Mouse (Mus musculus) stomach, embryonic 15.5 days (tissue): ENCODE results near the gene Pdzrn3. TPM values are rescaled to one million over a fixed set of nuclear protein-coding genes. Genes with fewer than 3 reads are reported as not detected.

Source experiments
- ATAC-seq: fragments of 200-750 bp; cut with Nextera tagmentation; 2 replicates; pipeline ENCODE4 v1.8.0; 2017; ENCODE audit warnings: low read depth, moderate number of reproducible peaks, moderate TSS enrichment; ENCODE audit not compliant: insufficient read depth, low FRiP score
- H3K27ac ChIP-seq: fragments of 300-500 bp; sonication (generic); 2 replicates; pipeline ENCODE4 v1.5.1; 2015; ENCODE audit warnings: mild to moderate bottlenecking, inconsistent platforms
- H3K27me3 ChIP-seq: fragments of 300-500 bp; sonication (generic); replicated peaks from 2 replicates; pipeline ENCODE4 v1.6.1; 2015; ENCODE audit warnings: inconsistent platforms
- H3K36me3 ChIP-seq: fragments of 300-500 bp; sonication (generic); 2 replicates; pipeline ENCODE4 v1.6.1; 2015; ENCODE audit warnings: inconsistent platforms
- H3K4me1 ChIP-seq: fragments of 300-500 bp; sonication (generic); 2 replicates; pipeline ENCODE4 v1.6.1; 2015; ENCODE audit warnings: inconsistent platforms
- H3K4me2 ChIP-seq: fragments of 300-500 bp; sonication (generic); 2 replicates; pipeline ENCODE4 v1.6.1; 2015; ENCODE audit warnings: mild to moderate bottlenecking, inconsistent platforms
- H3K4me3 ChIP-seq: fragments of 300-500 bp; sonication (generic); replicated peaks from 2 replicates; pipeline ENCODE4 v1.5.1; 2015; ENCODE audit warnings: inconsistent platforms
- H3K9ac ChIP-seq: fragments of 300-500 bp; sonication (generic); 2 replicates; pipeline ENCODE4 v1.6.1; 2015; ENCODE audit warnings: inconsistent platforms
- H3K9me3 ChIP-seq: fragments of 300-500 bp; sonication (generic); 2 replicates; pipeline ENCODE4 v1.6.1; 2016; ENCODE audit warnings: inconsistent platforms
- WGBS: fragments of 180-500 bp; shearing (Covaris S2); methylation state at CpG from one replicate; pipeline ENCODE4 v1.1.7; 2015; 5-methylcytosine and 5-hydroxymethylcytosine counted together
- polyA plus RNA-seq: library from polyadenylated mRNA; unstranded; fragments of >200 nt; fragmentation: Nextera tagmentation; extraction: Ambion mirVana; gene quantifications from 2 replicates; pipeline ENCODE4 v1.2.1, GENCODE M21; 2015

Pdzrn3 gene
- polyA plus RNA-seq, 1 experiment from 2014 or later: 12.5 TPM

DNA sequence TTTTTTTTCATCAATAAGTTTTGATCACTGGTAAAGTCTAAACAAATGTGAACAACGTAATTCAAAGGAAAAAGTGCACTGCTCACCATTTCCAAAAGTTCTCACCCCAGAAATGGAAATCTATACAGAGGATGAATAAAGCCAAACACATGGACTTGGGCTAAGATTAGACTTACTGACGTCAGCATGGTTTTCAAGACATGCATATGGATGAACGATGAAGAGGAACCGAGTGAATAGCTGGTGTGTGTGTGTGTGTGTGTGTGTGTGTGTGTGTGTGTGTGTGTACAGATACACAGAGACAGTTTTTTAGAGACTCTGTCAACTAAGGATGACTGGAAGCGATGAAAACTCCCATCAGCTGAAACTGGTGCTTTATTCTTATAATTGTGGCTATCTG, 29.2 kb downstream of the Pdzrn3 start:
- Histone ChIP-seq H3K9ac (no peak overlapping the region), H3K4me2 (no peak overlapping the region), H3K27ac (no peak overlapping the region), H3K9me3 (no peaks in the 10 kb centered on the region), H3K27me3 (no peaks in the 10 kb centered on the region), H3K4me3 (no peak overlapping the region), H3K4me1 (peaks cover 19% of the 10 kb centered on the region), H3K36me3 (no peaks in the 10 kb centered on the region)
- ATAC-seq: no peak
- 68% methylated on average over 5 of the region's 5 CpGs for WGBS

DNA sequence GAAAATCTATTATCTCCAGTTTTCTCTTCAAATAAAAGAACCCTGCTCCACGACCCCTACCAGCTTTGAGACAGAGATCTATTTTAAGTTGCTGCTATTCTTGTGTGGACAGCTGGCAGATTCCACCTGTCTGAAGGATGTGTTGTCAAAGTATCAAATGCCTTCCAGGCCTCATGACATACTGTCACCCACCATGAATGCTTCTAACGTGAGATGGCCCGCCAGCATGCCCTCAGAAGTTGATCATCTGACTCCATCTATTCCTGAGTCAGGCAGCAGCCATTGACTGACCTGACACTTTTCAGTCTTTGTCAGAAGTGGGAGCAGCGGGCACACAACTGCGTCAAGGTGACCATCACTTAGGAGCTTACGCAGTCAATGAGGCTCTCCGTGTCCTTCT, 37.6 kb downstream of the Pdzrn3 start:
- H3K9me3 ChIP-seq: no peaks in the 10 kb centered on the region
- H3K4me1 ChIP-seq: peaks cover 3% of the 10 kb centered on the region; the same call in 1 of the 2 replicates
- H3K27ac ChIP-seq: no peak overlapping the region
- ATAC-seq: no peak
- H3K4me3 ChIP-seq: no peak overlapping the region
- H3K9ac ChIP-seq: no peak overlapping the region
- WGBS: 85% methylated on average over 7 of the region's 7 CpGs
- no peak overlapping the region for H3K4me2 ChIP-seq
- no peaks in the 10 kb centered on the region for H3K27me3 ChIP-seq
- no peaks in the 10 kb centered on the region for H3K36me3 ChIP-seq

DNA sequence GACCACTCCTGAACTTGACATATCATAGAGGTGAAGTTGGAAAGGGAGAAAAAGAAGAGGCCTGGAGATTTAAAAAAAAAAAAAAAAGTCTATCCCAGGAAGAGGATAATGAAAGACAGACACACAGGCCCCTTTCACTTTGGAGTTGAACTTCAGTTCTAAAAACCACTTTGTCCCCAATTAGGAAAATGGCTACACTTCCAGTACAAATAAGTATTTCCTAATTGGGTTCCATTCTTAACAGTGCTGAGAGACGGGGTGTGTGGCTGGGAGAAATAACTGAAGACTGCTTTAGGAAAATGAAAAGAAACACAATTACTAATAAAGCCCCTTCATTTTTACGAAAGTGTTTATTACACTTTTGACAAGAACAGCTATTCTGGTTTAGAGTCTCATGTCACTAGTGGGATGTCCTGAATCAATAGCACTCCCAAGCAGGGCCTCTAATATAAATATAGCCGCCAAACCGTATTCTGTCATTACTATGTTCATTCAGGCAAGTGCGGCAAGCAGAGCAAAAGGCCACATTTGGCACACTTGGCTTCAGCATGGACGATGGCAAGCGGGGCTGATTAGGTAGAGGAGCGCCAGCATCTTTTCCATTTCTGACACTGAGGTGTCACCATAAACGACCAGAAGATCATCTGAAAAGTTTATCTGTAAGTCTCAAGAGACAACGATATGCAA, 39.7 kb downstream of the Pdzrn3 start:
- Histone ChIP-seq H3K27ac (no peak overlapping the region), H3K9ac (no peak overlapping the region), H3K4me1 (peaks cover 9% of the 10 kb centered on the region), H3K4me3 (no peak overlapping the region), H3K9me3 (no peaks in the 10 kb centered on the region), H3K27me3 (no peaks in the 10 kb centered on the region), H3K36me3 (no peaks in the 10 kb centered on the region), H3K4me2 (no peak overlapping the region)
- 64% methylated on average over 10 of the region's 10 CpGs for WGBS
- ATAC-seq: no peak

DNA sequence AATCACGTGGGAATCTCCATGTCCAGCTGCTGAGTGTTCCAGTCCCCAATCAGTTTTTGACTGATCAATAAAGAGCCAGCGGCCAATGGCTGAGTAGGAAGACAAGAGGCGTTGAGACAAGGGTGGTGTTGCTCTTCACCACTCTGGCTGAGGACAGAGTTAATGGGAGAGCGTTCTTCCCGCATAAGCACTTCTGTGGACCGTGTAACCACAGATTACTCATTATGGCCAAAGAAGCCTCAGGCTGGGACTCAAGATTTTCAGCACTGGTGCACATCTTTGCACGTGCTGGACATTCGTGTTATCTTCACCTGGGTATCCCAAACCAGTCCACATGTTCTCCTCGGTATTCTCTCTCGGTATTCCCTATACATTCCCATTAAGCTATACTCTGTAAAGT, 41.0 kb downstream of the Pdzrn3 start:
- H3K4me3 ChIP-seq: no peak overlapping the region
- H3K4me1 ChIP-seq: peaks cover 16% of the 10 kb centered on the region
- H3K9ac ChIP-seq: no peak overlapping the region
- no peaks in the 10 kb centered on the region for H3K9me3 ChIP-seq
- 82% methylated on average over 10 of the region's 10 CpGs for WGBS
- no peak overlapping the region for H3K27ac ChIP-seq
- no peak overlapping the region for H3K4me2 ChIP-seq
- no peaks in the 10 kb centered on the region for H3K27me3 ChIP-seq
- ATAC-seq: no peak
- no peaks in the 10 kb centered on the region for H3K36me3 ChIP-seq

DNA sequence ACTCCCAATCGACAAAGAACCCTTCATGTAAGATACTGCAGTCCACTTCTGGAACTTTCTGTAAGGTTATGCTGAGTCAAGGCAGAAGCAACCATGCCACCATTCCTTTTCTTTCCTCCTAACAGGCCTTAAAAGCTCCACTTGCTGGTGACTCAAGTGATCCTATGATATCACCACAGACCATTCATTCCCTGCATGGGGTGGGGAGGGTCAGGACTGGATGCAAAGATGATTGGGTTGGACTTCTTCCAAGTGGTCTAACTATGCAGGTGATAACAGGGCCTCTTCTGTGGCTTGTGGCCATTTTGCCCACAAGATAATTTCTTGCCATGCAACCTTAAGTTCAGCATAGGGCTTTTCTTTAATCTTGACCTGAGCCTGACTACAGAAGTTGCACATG, 42.0 kb downstream of the Pdzrn3 start:
- WGBS: 78% methylated on average over 1 of the region's 1 CpGs
- Histone ChIP-seq H3K9me3 (no peaks in the 10 kb centered on the region), H3K36me3 (no peaks in the 10 kb centered on the region), H3K4me1 (peaks cover 23% of the 10 kb centered on the region), H3K27me3 (no peaks in the 10 kb centered on the region), H3K4me3 (no peak overlapping the region), H3K9ac (no peak overlapping the region), H3K4me2 (no peak overlapping the region), H3K27ac (no peak overlapping the region)
- ATAC-seq: no peak

DNA sequence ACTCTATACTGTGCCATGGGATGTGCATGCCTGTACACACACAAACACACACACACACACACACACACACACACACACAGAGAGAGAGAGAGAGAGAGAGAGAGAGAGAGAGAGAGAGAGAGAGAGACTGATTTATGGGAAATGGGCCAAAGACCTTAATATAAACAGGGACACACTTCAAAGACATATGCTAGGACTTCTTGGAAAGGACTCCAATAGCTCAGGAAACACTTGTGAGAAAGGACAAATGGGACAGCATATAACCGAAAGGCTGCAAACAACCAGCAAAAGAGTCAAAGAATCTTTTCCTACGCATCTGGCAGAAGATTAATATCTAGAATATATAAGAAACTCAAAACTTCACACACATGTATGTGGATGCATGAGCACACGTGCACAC, 43.2 kb downstream of the Pdzrn3 start:
- H3K27ac ChIP-seq: no peak overlapping the region
- ATAC-seq: no peak
- H3K9ac ChIP-seq: no peak overlapping the region
- peaks cover 28% of the 10 kb centered on the region for H3K4me1 ChIP-seq
- H3K27me3 ChIP-seq: no peaks in the 10 kb centered on the region
- H3K4me2 ChIP-seq: no peak overlapping the region
- no peak overlapping the region for H3K4me3 ChIP-seq
- no peaks in the 10 kb centered on the region for H3K36me3 ChIP-seq
- H3K9me3 ChIP-seq: no peaks in the 10 kb centered on the region
- 55% methylated on average over 3 of the region's 3 CpGs for WGBS

DNA sequence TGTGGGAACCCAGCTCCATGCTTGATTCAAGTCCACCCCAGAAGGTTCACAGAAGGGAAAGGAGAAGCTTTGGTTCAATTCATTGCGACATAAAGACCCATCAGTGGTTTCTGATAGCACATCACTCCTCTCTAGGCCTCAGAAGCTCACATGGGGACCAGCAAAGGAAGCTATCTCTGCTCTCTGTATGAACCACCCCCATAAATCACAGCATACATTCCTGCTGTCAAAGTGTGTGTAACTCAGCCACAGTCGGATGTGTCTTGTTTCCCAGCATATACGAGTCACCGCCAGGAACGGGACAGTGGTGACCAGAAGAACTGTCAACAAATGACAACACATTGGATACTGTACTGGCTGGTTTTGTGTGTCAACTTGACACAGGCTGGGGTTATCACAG, 47.3 kb downstream of the Pdzrn3 start:
- ATAC-seq: no peak
- H3K27me3 ChIP-seq: no peaks in the 10 kb centered on the region
- WGBS: 15% methylated on average over 5 of the region's 5 CpGs
- no peak overlapping the region for H3K27ac ChIP-seq
- H3K36me3 ChIP-seq: no peaks in the 10 kb centered on the region
- H3K9me3 ChIP-seq: no peaks in the 10 kb centered on the region
- H3K9ac ChIP-seq: no peak overlapping the region
- H3K4me3 ChIP-seq: no peak overlapping the region
- H3K4me1 ChIP-seq: peaks cover 34% of the 10 kb centered on the region
- no peak overlapping the region for H3K4me2 ChIP-seq

DNA sequence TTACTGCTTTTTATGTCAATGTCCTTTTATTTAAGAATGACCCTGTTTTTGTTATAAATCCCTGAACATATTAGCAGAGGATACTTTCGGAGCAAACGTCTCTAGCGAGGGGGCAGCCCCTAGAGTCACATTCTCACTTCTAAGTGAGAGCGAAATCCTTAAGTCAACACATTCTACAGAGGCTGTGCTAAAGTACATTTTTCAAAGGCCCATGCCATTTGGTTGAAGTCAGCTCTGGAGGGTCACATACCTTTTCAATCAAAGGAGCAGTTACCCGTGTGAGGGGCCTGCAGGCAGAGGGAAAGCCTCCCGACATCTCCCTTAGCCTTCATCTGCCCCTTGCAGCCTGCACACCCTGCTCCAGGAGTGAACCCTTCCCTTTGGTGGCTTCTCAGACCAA, 48.2 kb downstream of the Pdzrn3 start:
- WGBS: 24% methylated on average over 6 of the region's 6 CpGs
- Histone ChIP-seq H3K4me3 (no peak overlapping the region), H3K27me3 (no peaks in the 10 kb centered on the region), H3K4me2 (no peak overlapping the region), H3K9ac (no peak overlapping the region), H3K9me3 (no peaks in the 10 kb centered on the region), H3K36me3 (no peaks in the 10 kb centered on the region), H3K4me1 (peaks cover 34% of the 10 kb centered on the region), H3K27ac (0 out of 2 replicates have a peak overlapping the region, but pooled peaks have one; percentile 17)
- peak; percentile 27; the same call in 1 of the 2 replicates for ATAC-seq

DNA sequence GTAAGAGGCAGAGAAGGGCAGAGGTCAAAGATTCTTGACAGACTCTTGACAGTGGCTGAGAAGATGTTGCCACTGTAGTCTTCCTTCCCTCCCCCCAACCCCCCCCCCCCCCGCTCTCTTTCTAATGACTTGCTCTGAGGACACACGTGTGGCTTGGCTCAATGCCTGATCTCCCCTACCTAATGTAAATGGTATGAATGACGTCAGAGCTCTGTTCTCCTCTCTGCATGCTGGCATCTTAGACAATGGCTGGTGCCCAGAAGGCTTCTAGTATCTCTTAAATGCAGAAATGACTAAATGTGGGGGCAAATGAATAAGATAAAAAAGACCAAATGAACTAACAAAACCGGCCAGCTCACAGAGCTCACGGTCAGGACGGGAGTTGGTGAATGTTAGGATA, 49.2 kb downstream of the Pdzrn3 start:
- H3K4me1 ChIP-seq: peaks cover 30% of the 10 kb centered on the region
- WGBS: 37% methylated on average over 6 of the region's 6 CpGs
- H3K4me2 ChIP-seq: no peak overlapping the region
- no peak overlapping the region for H3K9ac ChIP-seq
- H3K27me3 ChIP-seq: no peaks in the 10 kb centered on the region
- no peaks in the 10 kb centered on the region for H3K9me3 ChIP-seq
- H3K4me3 ChIP-seq: no peak overlapping the region
- H3K27ac ChIP-seq: no peak overlapping the region
- ATAC-seq: no peak
- H3K36me3 ChIP-seq: no peaks in the 10 kb centered on the region

DNA sequence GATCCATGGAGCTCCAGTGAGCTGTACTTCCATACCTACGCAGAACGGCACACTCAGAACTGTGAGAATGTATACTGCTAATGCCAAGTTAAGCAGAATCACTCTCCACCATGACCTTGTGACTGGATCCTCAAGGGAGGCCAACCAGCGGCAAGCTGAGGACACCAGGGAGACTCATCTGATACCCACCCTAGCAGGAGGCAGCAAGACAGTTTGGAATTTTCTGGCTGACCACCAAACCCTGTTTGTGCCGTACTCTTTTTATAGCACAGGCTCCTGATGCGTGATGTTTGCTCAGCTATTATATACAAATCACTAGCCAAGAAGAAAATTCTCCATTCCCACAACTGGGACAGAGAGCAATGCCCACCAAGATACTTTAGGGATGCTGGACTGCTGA, 50.0 kb downstream of the Pdzrn3 start:
- H3K9me3 ChIP-seq: no peaks in the 10 kb centered on the region
- no peak overlapping the region for H3K27ac ChIP-seq
- no peaks in the 10 kb centered on the region for H3K36me3 ChIP-seq
- H3K27me3 ChIP-seq: no peaks in the 10 kb centered on the region
- H3K9ac ChIP-seq: no peak overlapping the region
- H3K4me3 ChIP-seq: no peak overlapping the region
- ATAC-seq: no peak
- no peak overlapping the region for H3K4me2 ChIP-seq
- peaks cover 27% of the 10 kb centered on the region for H3K4me1 ChIP-seq
- 76% methylated on average over 5 of the region's 5 CpGs for WGBS

DNA sequence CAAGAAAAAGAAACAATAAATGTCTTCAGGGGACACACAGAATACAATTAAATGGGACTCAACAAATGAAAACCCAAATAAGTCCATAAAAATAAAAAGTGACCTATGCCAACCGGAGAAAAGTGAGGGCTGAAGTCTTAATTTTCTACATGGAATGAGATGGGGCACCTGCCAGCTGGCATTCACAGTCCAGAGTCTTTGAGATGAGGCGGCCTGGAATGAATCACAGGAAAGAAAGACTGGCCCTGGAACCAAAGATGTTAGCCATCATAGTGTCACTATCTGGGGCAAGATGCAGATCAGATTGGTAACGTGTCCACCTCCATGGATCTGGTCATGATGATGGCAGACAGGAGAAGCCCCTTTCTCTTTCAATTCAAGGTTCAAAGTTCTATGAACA, 50.5 kb downstream of the Pdzrn3 start:
- H3K27me3 ChIP-seq: no peaks in the 10 kb centered on the region
- H3K4me1 ChIP-seq: peaks cover 26% of the 10 kb centered on the region
- H3K36me3 ChIP-seq: no peaks in the 10 kb centered on the region
- ATAC-seq: no peak
- H3K9ac ChIP-seq: no peak overlapping the region
- WGBS: 88% methylated on average over 3 of the region's 3 CpGs
- no peak overlapping the region for H3K27ac ChIP-seq
- H3K4me3 ChIP-seq: no peak overlapping the region
- no peak overlapping the region for H3K4me2 ChIP-seq
- no peaks in the 10 kb centered on the region for H3K9me3 ChIP-seq

DNA sequence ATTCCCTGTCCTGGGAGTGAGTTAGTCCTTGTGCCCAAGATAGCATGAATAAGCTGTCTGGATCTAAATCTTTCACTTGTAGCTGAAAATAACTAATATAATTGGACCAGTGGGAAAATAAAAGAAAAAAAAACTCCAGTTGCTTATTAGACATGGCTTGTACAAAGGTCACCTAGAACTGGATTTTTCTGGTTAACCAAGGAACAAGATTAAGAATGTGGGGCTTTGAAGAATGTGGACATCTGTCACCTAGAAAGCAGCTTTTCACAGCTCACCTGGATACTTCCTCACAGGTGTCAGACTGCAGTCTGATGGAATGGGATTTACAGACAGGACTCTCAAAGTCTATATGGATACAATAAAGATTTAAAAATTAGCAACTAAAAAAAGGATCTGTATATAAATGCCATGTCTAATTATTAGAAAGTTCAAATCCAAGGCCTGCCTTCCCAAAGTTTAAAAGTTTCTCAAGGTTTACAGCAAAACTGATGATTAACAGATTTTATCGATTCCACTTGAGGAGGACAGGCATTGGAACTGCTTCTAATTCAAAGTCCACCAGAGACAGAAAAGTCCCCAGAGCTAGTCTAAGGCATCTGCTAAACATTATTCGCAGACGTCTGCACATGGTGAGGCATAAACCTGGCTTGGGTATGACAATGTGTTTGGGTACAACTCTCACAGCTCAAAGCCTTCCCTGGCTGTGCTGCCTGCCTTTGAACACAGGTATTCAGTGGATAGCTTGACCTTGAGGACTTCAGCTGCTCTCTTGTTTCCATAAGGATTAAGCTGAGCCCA, 51.7 kb downstream of the Pdzrn3 start:
- no peak for ATAC-seq
- H3K4me1 ChIP-seq: peaks cover 14% of the 10 kb centered on the region
- H3K4me3 ChIP-seq: no peak overlapping the region
- no peak overlapping the region for H3K27ac ChIP-seq
- no peaks in the 10 kb centered on the region for H3K36me3 ChIP-seq
- no peak overlapping the region for H3K9ac ChIP-seq
- H3K27me3 ChIP-seq: no peaks in the 10 kb centered on the region
- WGBS: 85% methylated on average over 3 of the region's 3 CpGs
- H3K4me2 ChIP-seq: no peak overlapping the region
- H3K9me3 ChIP-seq: no peaks in the 10 kb centered on the region
